In the genomic region with DNA sequence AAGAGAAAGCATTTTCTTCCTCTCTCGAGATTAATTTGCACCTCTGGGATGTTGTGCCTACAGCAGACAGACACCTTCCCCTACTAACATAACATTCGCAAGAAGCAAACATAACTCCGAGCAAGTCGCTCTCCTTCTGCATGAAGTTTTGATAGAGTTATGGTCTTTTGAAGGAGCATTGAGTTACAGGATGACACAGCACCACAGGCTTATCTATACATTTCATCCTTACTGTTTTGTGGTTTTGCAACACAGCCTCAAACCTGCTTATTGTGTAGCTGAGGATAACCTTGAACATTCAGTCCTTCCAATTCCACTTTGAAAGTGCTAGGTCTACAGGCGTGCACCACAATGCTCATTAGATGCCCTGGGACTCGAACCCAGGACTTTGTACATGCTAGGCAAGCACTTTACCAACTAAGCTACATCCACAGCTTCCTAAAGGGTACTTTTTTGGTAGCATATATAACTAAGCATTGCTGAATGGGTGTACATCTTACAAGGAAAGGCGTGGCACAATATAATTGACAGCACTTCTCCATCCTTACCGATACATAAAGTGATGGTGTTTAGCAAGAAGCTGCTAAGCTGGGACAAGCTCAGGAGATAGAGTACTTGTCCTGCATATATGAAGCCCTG, we compare ENCODE assay signal across 16 mouse cellular contexts.
"Had no signal": no experiment of that assay in that cellular context is flagged by ENCODE, and none has a peak within 500 bp of the region (broad histone marks: within the 10 kb centered on the region; RNA-seq: fewer than 3 reads in every experiment).

No protein-coding gene starts in this region.

- ATAC-seq: intestine, embryonic 16.5 days; midbrain, embryonic 15.5 days had no signal

- H3K9me3 ChIP-seq: liver, embryonic 15.5 days; midbrain, embryonic 10.5 days; midbrain, embryonic 15.5 days; neural tube, embryonic 12.5 days; neural tube, embryonic 15.5 days had no signal

- H3K9ac ChIP-seq: liver, embryonic 15.5 days; midbrain, embryonic 15.5 days; neural tube, embryonic 12.5 days; neural tube, embryonic 15.5 days had no signal

- H3K36me3 ChIP-seq: liver, embryonic 15.5 days; midbrain, embryonic 10.5 days; midbrain, embryonic 15.5 days; neural tube, embryonic 12.5 days; neural tube, embryonic 15.5 days had no signal

- H3K4me1 ChIP-seq: neural tube, embryonic 12.5 days had no signal

- H3K27me3 ChIP-seq: midbrain, embryonic 15.5 days; neural tube, embryonic 12.5 days; neural tube, embryonic 15.5 days had no signal

- H3K4me3 ChIP-seq: left cerebral cortex, adult 2 months; liver, embryonic 15.5 days; midbrain, embryonic 10.5 days; midbrain, embryonic 15.5 days; neural tube, embryonic 12.5 days; neural tube, embryonic 15.5 days had no signal

- DNase-seq: kidney, adult 18-20 months; kidney, adult 9 months; kidney, postnatal 14 days; layer of hippocampus, postnatal 36 days; lung, adult 2 months; lung, postnatal 14 days; lung, postnatal 4 days; thymus, adult 18-20 months; thymus, postnatal 36 days had no signal

- H3K27ac ChIP-seq: left cerebral cortex, adult 2 months; liver, embryonic 15.5 days; midbrain, embryonic 10.5 days; midbrain, embryonic 15.5 days; neural tube, embryonic 12.5 days; neural tube, embryonic 15.5 days had no signal

- H3K4me2 ChIP-seq: liver, embryonic 15.5 days; midbrain, embryonic 15.5 days; neural tube, embryonic 12.5 days; neural tube, embryonic 15.5 days had no signal
